Mouse (Mus musculus) bone marrow macrophage, adult 2 months (primary cell): ENCODE results near the gene Ifne.

Source experiments
- CTCF ChIP-seq: IDR thresholded peaks from 2 replicates; pipeline ENCODE4 v1.5.1; 2012; ENCODE audit warnings: low read depth, mild to moderate bottlenecking, low read length, moderate library complexity
- POLR2A ChIP-seq: IDR thresholded peaks from 2 replicates; pipeline ENCODE4 v1.6.1; 2012; ENCODE audit warnings: mild to moderate bottlenecking, low read depth, low read length, borderline replicate concordance

DNA sequence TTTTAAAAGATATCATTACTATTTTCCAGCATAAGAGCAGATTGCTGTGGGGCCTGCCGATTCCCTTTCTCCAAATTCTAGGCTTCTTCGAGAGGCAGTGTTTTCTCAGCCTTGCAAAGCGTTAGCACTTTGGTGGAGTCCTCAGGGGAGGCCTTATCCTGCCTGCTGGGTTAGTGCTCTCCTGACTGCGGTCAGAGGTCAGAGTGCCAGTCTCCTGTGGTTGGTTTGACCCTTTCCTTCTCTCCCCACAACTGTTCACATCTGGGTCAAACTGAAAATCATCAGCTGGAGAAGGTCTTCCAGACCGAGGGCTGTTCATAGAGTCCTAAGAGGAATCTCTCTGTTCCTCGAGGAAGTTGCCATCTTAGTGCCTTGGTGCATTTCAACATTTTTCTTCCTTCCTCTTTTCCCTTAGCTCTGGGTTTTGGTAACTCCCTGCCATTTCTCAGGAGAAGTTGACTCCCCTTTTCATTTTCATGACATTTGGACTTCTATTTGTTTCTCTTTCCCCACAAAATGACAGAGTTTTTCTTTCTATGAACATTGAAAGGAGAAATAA is 14.9 kb downstream of the Ifne start:
- TF ChIP-seq CTCF (no peak), POLR2A (no peak)
